Mouse (Mus musculus) adrenal gland, adult 2 months (tissue): ENCODE measurements at regions not wholly inside any gene's neighbourhood (a gene's known extent, or its start where the extent isn't known, plus 50 kb on each side); places are given as distances from the start of the nearest gene placed in this dataset.
A peak's percentile ranks its signal among the peaks of the same experiment; 100 is the strongest.

Source experiments
- DNase-seq: peaks from one replicate; pipeline ENCODE4 v3.0.0; 2021

DNA sequence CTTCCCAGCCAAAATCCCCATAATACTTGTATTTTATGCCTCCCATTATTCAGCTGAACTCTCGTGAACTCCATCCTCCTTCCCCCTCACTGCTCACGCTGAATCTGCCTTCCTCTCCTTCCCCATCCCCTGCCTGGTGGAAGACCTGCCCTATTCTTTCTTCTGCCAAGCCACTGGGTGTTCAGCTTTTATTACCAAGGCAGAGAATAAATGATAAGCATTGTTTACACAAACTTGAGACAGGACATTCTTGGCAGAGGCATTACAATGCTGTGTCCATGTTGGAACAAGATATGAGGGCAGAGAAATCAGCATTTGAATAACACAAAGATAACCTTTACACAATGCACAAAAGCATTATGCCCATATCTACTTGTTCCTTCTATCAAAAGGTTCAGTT is 80.2 kb downstream of the Dhrs2 start:
- DNase-seq = no peak

DNA sequence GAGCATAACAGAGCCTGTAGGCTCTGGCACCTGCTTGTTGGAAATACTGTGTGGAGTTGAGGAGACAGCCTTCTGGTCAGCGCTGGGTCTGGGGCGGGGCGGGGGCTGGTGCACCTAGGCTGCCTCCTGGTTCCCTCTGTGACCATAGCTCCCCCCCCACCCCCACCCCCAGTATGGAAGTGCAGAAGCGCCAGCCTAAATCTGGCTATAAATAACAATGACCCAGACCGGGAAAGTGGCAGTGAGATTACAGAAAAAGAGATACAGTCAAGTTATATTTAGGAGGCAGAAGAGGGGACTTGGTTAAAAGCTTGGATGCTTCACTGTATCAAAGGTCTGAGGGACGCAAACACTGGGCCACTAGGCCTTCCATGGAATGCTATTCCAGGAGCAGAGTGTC is 91.8 kb downstream of the Dhrs2 start:
- no peak for DNase-seq

GRCm38 (mm10) chr14:55323897-55324296 is 102.1 kb downstream of the Dhrs2 start:
- DNase-seq = no peak

- no peak for DNase-seq
Measured at GRCm38 (mm10) chr14:55324335-55324734, 102.5 kb downstream of the Dhrs2 start.

GRCm38 (mm10) chr14:55333812-55334211 is 112.0 kb downstream of the Dhrs2 start:
- no peak for DNase-seq

DNA sequence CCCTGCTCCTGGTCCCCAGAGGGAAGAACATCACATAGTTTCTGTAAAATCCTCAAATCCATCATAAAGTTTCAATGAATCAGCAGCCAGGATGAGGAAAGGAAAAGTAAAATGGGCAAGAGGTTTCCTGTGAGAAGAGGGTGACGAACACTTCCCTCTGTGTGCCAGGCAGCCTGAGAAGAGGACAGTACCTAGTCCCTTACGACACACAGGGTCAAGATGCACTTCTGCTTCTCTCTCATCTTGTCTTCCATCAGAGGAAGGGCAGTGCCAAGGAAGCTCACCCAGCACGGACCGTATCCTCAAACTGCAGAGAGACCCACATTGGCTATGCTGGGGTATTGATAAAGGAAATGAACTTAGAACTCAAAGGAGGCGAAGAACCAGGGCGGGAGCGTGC is 112.5 kb downstream of the Dhrs2 start:
- no peak for DNase-seq

DNA sequence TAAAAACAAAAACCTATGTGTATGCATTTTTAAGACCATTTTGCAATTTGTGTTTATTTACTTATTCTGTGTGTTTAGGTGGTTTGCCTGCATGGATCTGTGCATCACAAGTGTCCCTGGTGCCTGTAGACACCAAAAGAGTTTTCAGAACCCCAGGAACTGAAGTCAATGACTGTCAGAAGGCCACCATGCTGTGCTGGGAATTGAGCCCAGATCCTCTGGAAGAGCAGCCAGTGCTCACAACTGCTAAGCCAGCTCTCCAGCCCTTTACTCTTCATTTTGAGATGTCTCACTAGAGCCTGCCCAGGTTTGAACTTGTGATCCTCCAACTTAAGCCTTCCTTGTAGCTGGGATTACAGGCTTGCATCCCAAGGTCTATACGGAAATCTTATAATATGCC is 113.8 kb downstream of the Dhrs2 start:
- DNase-seq = no peak

DNA sequence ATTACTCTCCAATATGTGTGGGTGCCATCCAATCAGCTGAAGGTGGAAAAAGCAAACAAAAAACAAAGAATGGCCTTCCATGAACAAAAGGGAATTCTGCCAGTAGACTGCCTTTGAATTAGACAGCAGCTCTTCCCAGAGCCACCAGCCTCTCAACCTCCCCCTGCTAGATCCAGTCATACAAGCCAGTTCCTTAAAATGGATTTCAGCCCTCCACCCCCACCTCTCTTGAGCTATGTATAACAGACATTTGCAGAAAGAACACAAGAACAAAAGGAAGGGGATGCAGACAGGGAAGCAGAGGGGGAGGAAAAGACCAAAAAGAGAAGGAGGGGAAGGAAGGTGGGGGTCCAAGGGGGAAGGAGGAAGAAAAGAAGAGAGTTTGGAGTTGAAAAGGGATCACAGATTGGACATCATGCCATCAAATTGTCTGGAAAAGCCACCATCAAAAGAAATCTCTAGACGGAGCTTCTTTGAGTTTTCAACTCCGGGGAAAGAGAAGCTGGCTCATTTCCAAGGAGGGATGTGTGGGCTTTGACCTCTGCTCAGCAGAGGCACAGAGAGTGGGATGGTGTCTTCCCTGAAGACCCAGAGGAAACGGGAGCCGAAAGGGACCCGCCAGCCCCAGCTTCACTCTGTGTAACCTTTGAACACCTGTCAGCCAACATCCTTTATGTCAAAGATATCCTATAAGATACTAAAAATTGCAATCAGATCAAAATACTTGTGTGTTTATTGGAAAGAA is 114.8 kb downstream of the Dhrs2 start:
- no peak for DNase-seq

DNA sequence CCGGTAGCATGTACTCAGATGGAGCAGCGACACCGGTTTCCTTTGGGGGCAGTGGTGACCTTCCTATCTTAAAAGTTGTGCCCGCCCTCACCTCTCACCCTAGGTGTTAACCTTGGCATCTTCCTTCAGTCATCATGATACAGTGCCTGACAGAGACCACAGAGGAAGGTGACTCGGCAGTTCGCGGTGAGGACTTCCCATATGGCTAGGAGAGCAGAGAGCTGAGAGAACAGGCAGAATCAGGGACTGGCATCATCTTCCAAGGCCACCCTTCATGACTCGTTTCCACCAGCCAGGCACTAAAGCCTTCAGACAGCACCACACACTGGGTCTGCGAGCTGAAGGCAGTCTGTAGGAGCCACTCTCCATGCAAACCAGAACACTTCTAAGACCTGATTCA is 116.2 kb downstream of the Dhrs2 start:
- peak; percentile 20 for DNase-seq

DNA sequence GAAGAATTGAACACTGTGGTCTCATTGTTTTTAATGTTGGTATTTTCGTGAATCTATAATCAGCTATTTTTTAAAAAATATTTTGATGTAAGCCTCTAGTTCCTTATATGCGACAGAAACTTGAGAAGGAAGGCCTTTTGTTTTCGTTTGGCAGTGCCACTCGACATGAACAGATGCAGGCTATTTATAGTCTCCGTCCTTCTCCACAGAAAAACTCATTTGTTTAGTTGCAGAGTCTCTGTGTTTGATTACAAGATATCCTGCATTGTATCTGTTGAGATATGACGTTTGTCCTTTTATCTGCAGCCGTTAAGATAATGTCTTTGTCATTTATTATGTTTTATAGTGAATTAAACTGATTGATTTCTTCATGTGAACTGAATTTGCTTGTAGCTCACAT is 116.7 kb downstream of the Dhrs2 start:
- no peak for DNase-seq

GRCm38 (mm10) chr14:55339036-55339614 is 117.3 kb downstream of the Dhrs2 start:
- no peak for DNase-seq

DNA sequence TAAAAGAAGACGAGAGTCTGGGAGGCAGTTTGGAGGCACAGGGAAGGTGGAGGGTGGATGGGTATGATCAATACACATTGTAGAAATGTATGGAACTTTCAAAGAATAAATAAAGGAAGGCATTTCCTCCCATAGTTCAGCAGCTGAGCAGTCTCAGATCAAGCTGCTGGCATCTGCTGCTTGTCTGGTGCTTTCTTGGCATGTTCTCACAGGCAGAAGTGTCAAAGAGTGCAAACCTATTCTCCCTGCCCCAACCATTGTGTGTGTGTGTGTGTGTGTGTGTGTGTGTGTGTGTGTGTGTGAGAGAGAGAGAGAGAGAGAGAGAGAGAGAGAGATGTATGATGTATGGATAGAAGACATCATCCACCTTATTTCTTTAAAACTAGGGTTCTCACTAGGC is 121.5 kb downstream of the Dhrs2 start:
- DNase-seq = no peak

GRCm38 (mm10) chr14:55343914-55344313 is 122.1 kb downstream of the Dhrs2 start:
- no peak for DNase-seq

- DNase-seq = no peak
Measured at GRCm38 (mm10) chr14:55345091-55345490, 123.3 kb downstream of the Dhrs2 start.

GRCm38 (mm10) chr14:55348098-55348497 is 126.3 kb downstream of the Dhrs2 start:
- DNase-seq = no peak

DNA sequence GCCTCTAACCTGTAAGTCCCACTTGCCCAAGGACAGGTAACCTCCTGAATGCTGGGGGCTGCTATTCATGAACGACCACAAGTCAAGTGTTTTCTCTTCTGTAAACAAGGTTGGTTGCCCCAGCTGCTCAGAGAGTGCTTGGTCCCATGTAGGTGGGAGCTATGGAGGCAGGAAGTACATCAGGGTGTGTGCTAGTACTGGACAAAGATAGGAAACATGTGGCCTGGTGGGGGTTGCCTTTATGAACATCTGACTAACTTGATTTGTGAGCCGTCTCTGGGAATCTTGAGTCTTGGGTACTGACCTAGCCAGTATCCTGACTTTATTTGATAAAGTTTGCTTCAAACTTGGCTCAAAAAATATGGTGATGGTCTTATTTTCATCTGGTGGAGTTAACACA is 121.3 kb upstream of the Dhrs4 start:
- DNase-seq = no peak

GRCm38 (mm10) chr14:55358429-55358828 is 120.1 kb upstream of the Dhrs4 start:
- DNase-seq = no peak

DNA sequence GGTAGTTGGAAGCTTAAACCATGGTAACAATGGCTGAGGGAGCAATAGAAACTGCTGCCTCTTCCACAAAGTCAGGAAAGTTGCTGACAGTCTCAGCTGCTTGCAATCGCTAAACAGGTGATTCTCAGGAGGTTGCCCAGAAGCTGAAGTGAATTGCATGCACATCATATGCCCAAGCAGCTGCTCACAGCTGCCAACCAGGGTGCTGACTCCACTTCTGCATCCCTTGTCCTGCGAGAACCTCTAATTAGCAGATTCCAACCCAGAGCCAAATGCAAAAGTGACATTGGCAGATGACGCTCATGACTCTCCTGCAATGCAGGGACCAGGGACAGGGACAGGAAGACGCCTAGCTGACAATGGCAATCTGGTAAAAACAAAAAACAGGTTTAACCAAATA is 116.2 kb upstream of the Dhrs4 start:
- no peak for DNase-seq

DNA sequence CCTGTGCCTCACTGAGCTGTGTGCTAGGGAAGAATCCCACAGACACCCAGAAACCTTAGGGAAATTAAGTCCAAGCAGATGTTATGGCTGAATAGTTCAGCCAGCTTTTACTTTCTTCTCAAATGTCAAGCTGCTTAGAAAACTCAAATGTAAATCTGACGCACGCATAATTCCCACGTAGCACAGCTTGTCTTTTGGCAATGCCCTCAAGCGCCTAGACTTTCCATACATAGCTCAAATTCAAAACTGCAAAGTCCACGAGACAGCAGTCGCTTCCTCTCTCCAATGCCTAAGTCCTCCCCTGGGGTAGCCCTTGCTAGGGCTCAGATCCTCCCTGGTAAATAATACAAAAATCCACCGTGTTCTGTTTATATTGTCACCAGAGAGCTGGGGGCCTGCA is 115.8 kb upstream of the Dhrs4 start:
- DNase-seq = no peak

GRCm38 (mm10) chr14:55370384-55370783 is 108.2 kb upstream of the Dhrs4 start:
- no peak for DNase-seq

GRCm38 (mm10) chr14:55372960-55373359 is 105.6 kb upstream of the Dhrs4 start:
- no peak for DNase-seq

- no peak for DNase-seq
Measured at GRCm38 (mm10) chr14:55386773-55387172, 91.8 kb upstream of the Dhrs4 start.

DNA sequence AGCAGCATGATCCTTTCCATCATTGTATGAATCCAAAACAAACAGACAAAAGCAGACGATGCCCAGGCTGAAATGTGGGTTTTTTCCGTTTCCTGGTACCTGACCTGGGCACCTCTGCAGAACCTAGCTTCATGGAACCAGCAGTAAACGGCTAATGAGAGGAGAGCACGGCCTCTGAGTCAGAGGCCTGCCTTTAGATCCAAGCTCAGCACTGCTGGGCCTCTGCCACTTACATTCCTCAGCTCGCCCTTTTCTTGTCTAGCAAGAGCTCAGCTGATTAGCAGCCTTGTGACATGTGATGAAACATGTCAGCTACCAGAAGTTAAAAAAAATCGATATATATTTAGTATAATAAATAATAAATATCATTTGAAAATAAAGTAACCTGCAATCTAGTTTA is 91.2 kb upstream of the Dhrs4 start:
- DNase-seq = no peak

GRCm38 (mm10) chr14:55392390-55392789 is 86.2 kb upstream of the Dhrs4 start:
- no peak for DNase-seq
